ENCODE assay signal across 8 mouse cellular contexts in the genomic region with DNA sequence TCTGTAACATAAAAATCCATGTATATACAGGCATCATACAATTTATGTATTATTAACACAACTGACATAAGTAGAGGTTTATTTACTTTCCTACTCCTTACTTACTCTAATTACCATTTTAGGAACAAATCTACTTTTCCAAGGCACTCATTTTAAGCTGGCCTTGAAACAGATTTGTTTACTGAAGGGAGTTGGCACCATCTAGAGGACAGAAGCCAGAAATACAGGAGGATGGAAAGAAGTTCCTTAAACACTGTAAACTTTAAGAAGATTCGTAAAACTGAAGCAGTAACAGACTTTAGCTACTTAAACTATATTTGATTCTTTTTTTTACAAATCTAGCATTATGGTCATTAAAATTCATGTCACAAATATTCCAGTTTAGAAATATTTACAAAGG. TPM values are rescaled to one million over a fixed set of nuclear protein-coding genes. Genes with fewer than 3 reads are reported as not detected.
A peak's percentile ranks its signal among the peaks of the same experiment; 100 is the strongest.
DNase-seq lines count a peak whose midpoint lies in the region; ATAC-seq and TF ChIP-seq lines count a peak whose summit lies in the region.

No protein-coding gene starts in this region.

- no peaks in the 10 kb centered on the region for H3K36me3 ChIP-seq in liver, embryonic 14.5 days (replicated peaks; ENCODE audit: control insufficient read depth, insufficient read depth, low read depth)
- no peaks in the 10 kb centered on the region for H3K36me3 ChIP-seq in lung, embryonic 14.5 days (ENCODE audit: insufficient read depth)

- no peak overlapping the region for H3K4me3 ChIP-seq in liver, embryonic 14.5 days (ENCODE audit: insufficient read depth in 1 of 2, low read depth in 2 of 2, low read length in 2 of 2)
- no peak overlapping the region for H3K4me3 ChIP-seq in lung, embryonic 14.5 days (ENCODE audit: low read depth, low read length)

- no peak overlapping the region for H3K9ac ChIP-seq in liver, embryonic 14.5 days (replicated peaks)
- no peak overlapping the region for H3K9ac ChIP-seq in lung, embryonic 14.5 days

- 34% methylated on average over 1 of the region's 1 CpGs for WGBS in liver, embryonic 14.5 days (ENCODE audit: insufficient replicate concordance)
- WGBS in lung, embryonic 14.5 days: 42% methylated on average over 1 of the region's 1 CpGs

- TF ChIP-seq CTCF in liver, embryonic 14.5 days (IDR thresholded peaks at IDR 0.05; ENCODE audit: low read depth): peak; percentile 60
- TF ChIP-seq CTCF in lung, embryonic 14.5 days (IDR thresholded peaks at IDR 0.05; ENCODE audit: low read depth): peak; percentile 77

- ATAC-seq in liver, embryonic 14.5 days (ENCODE audit: insufficient read depth): no peak
- ATAC-seq in lung, embryonic 14.5 days (ENCODE audit: insufficient read depth): no peak

- H3K4me1 ChIP-seq in liver, embryonic 14.5 days (replicated peaks; ENCODE audit: control insufficient read depth in 2 of 2, insufficient read depth in 2 of 2, low read length in 1 of 2): no peaks in the 10 kb centered on the region
- H3K4me1 ChIP-seq in lung, embryonic 14.5 days (ENCODE audit: insufficient read depth): no peaks in the 10 kb centered on the region

- H3K27ac ChIP-seq in liver, embryonic 14.5 days: no peak overlapping the region
- no peak overlapping the region for H3K27ac ChIP-seq in lung, embryonic 14.5 days (ENCODE audit: low read depth)

- no peak overlapping the region for H3K4me2 ChIP-seq in liver, embryonic 14.5 days (ENCODE audit: low read depth)
- no peak overlapping the region for H3K4me2 ChIP-seq in lung, embryonic 14.5 days

- H3K27me3 ChIP-seq in liver, embryonic 14.5 days (ENCODE audit: control insufficient read depth, insufficient read depth, low read length): no peaks in the 10 kb centered on the region
- H3K27me3 ChIP-seq in lung, embryonic 14.5 days (ENCODE audit: insufficient read depth, low read length): no peaks in the 10 kb centered on the region

- H3K9me3 ChIP-seq in liver, embryonic 14.5 days (ENCODE audit: control insufficient read depth, low read length): no peaks in the 10 kb centered on the region
- H3K9me3 ChIP-seq in lung, embryonic 14.5 days (ENCODE audit: low read depth, low read length): no peaks in the 10 kb centered on the region

- peak; percentile 53 for DNase-seq in gastrocnemius, adult 18-20 months (ENCODE audit: low spot score)
- no peak for DNase-seq in gastrocnemius, postnatal 4 days (ENCODE audit: low spot score in 2 of 2)
- peak in 2 of 3 experiments; percentile 32 to 38 for DNase-seq in liver, embryonic 14.5 days (ENCODE audit: low read depth in 3 of 3, low spot score in 3 of 3)
- DNase-seq in liver (no peak), R1 (ENCODE audit: low read depth, low spot score) (peak; percentile 64)
- peak; percentile 88 for DNase-seq in lung, embryonic 14.5 days
- DNase-seq in yolk sac, embryonic 10.5 days (ENCODE audit: low spot score): no peak
- DNase-seq in urinary bladder, postnatal 25 days (ENCODE audit: low spot score): no peak

- no peak for TF ChIP-seq EP300 in liver, embryonic 14.5 days (IDR thresholded peaks at IDR 0.05; ENCODE audit: low read depth)

RNA-seq across cellular contexts. Expression of a gene that starts 8.5 kb away (rescaled TPM):
- total RNA-seq in gastrocnemius, adult 18-20 months (2021): under 1 TPM; 0.66 to 0.88 TPM
- under 1 TPM; 0.80 to 0.98 TPM for total RNA-seq in gastrocnemius, postnatal 4 days (2021)
- 0.77 and 0.80 TPM in 2 replicates for polyA plus RNA-seq in liver, embryonic 14.5 days (2012; rRNA removed)
- polyA plus RNA-seq in liver, embryonic 14.5 days (2014; fragmentation: Nextera tagmentation; extraction: Ambion mirVana): 2.4 and 2.5 TPM in 2 replicates
- 3.6 and 4.0 TPM in 2 replicates for polyA plus RNA-seq in lung, embryonic 14.5 days (2014; fragmentation: Nextera tagmentation; extraction: Ambion mirVana)

RNA-seq across cellular contexts. Expression of a gene that starts 29.2 kb away (rescaled TPM):
- total RNA-seq in gastrocnemius, adult 18-20 months (2021): not detected
- total RNA-seq in gastrocnemius, postnatal 4 days (2021): under 1 TPM; 0.13 to 0.44 TPM
- polyA plus RNA-seq in liver, embryonic 14.5 days (2012; rRNA removed): 0.05 and 0.06 TPM in 2 replicates
- 0.08 and 0.11 TPM in 2 replicates for polyA plus RNA-seq in liver, embryonic 14.5 days (2014; fragmentation: Nextera tagmentation; extraction: Ambion mirVana)
- polyA plus RNA-seq in lung, embryonic 14.5 days (2014; fragmentation: Nextera tagmentation; extraction: Ambion mirVana): 0.46 and 0.49 TPM in 2 replicates

RNA-seq across cellular contexts. Expression of a gene that starts 30.7 kb away (rescaled TPM):
- 1 to 10 TPM; 1.3 to 2.1 TPM for total RNA-seq in gastrocnemius, adult 18-20 months (2021)
- 1 to 10 TPM; 3.9 to 5.3 TPM for total RNA-seq in gastrocnemius, postnatal 4 days (2021)
- 0.32 and 0.46 TPM in 2 replicates for polyA plus RNA-seq in liver, embryonic 14.5 days (2012; rRNA removed)
- polyA plus RNA-seq in liver, embryonic 14.5 days (2014; fragmentation: Nextera tagmentation; extraction: Ambion mirVana): 1.3 and 1.5 TPM in 2 replicates
- polyA plus RNA-seq in lung, embryonic 14.5 days (2014; fragmentation: Nextera tagmentation; extraction: Ambion mirVana): 9.3 and 9.6 TPM in 2 replicates

Comparison
In these comparisons a context has a peak if more than half of its experiments do, and no peak if none do; other contexts are left out.
1. DNase-seq: peak in gastrocnemius, adult 18-20 months (single experiment), liver, embryonic 14.5 days (2 of 3), R1 (single experiment) and lung, embryonic 14.5 days (single experiment); none in gastrocnemius, postnatal 4 days (0 of 2), liver (single experiment), yolk sac, embryonic 10.5 days (single experiment) and urinary bladder, postnatal 25 days (single experiment).